Mouse (Mus musculus) regulatory T cell (primary cell): ENCODE measurements around the gene Cdh13.

Experiments used
- in situ Hi-C: fragments of 300-600 bp; cut with MboI, MseI; formaldehyde crosslinking; loops from one replicate; pipeline ENCODE4 v1.15.1; 2025; ENCODE audit warnings: high pct_unique_total_duplicates

Gene Cdh13

DNA sequence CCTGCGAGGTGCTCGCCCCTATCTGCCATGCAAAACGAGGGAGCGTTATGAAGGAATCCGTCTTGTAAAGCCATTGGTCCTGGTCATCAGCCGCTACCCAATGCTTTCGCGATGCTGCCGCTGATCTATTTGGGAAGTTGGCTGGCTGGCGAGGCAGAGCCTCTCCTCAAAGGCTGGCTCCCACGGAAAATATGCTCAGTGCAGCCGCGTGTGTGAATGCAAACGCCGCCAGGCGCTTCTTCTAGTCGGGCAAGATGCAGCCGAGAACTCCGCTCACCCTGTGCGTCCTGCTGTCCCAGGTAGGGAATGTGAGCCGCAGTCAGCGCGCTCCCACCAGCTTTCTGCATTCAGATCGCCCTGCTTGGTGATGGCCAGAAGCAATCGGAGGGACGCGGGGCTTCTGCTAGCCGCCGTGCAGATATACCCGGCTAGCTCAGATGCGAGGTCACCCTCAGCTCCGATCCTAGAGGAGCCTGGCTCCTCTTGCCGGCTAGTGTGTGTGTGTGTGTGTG is at the start of gene Cdh13:
TSS of gene Cdh13 (plus strand) at position 134 of the 512 bp plus-strand sequence.
- in situ Hi-C loops = no loop called here

GRCm38 (mm10) chr8:118235626-118236025 is 47.9 kb upstream of the Cdh13 start:
- in situ Hi-C loops = no loop called here

DNA sequence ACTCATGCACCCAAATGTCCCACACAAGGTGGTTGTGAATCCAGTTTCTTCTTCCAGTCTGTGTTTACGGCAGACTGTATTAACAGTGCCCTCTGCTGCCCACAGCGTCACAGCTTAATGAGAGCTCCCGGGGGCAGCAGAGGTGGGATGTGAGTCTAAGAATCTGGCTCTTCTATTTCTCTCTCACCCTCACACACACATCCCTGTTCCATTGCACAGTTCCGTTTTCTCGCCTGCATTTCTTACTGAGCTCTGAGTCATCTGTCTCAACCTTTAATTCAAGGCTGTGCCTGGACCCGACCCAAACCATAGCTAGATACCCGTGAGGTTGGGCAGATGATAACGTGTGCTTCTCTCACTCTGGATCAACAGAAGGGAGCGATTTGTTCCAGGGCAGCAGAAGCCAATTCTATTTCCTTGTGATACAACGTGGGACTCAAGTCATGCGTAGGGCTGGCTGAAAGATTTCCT is 46.3 kb upstream of the Cdh13 start:
- in situ Hi-C loops = no loop called here

- in situ Hi-C loops = no loop called here
Measured at GRCm38 (mm10) chr8:118238156-118238555, 45.4 kb upstream of the Cdh13 start.

DNA sequence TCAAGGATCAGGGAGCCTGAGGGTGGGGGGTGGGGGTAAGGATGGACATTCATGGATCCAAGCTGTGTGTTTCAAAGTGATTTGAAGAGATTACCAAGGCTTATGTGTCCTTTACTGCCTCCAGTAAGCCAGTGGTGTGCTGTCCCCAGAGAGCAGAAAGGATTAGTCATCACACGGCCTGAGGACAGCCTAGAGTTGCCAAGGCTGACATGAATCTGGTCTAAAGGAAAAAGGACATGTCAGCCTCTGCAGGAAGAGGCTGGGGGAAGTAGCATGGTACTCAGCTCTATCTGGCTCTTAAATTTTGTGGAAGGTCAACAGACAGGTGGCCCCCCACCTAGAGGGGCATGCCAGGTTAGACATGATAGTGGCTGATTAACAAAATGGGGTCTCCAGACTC is 44.3 kb upstream of the Cdh13 start:
- in situ Hi-C loops = no loop called here

- in situ Hi-C loops = no loop called here
Measured at GRCm38 (mm10) chr8:118249319-118249718, 34.2 kb upstream of the Cdh13 start.

DNA sequence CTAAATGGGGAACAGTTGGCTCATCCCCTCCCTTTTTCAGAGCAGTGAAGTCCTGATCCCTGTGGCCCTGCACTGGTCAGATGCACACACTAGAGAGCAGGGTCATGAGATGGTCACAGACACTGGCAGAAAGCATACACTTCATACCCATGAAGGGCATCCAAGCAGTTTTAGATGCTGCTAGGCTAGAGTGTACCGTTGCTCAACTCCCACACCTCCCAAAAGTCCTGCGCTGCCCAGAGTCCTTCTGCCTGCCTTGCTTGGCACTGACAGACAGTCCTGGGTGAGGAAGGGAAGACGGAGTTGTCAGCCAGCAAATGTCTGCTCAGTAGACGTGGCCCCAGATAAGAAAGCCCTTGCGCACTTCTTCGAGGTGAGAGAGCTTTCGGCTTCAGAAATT is 33.6 kb upstream of the Cdh13 start:
- in situ Hi-C loops = no loop called here

- in situ Hi-C loops = no loop called here
Measured at GRCm38 (mm10) chr8:118263117-118263516, 20.4 kb upstream of the Cdh13 start.

DNA sequence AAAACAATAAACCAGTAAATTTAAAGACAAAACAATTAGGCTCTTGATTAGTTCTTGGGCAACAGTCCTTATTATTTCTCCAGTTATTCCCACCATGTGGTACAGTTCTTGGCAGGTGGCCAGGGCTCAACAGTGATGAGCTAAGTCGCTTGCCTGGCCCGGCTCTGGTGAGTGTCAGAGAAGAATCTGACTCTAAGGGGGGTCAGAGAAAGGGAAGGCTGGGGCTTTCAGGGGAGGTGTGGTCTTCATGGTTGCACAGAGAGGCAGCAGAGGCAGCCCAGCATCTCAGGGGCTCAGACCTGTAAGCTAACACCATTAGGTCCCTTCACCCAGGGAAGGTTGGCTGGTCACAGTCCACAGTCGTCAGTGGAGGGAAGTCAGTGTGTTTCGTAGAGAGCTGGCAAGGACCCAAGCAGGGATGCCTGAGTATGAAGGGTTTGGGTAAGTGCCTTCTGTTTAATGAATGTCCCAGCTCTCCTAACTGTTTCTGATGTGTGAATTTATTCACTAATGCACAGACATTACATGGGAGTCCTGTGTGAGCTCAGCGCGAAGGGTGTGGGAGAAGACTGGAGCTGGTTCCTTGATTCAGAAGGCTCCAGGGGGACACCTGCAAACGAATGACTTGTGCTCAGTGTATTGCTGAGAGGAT is 12.7 kb upstream of the Cdh13 start:
- in situ Hi-C loops = no loop called here

GRCm38 (mm10) chr8:118272493-118272892 is 11.0 kb upstream of the Cdh13 start:
- in situ Hi-C loops = no loop called here

- in situ Hi-C loops = no loop called here
Measured at GRCm38 (mm10) chr8:118274243-118274642, 9.3 kb upstream of the Cdh13 start.

GRCm38 (mm10) chr8:118274688-118275087 is 8.8 kb upstream of the Cdh13 start:
- in situ Hi-C loops = no loop called here

GRCm38 (mm10) chr8:118284112-118285029 is 838 bp downstream of the Cdh13 start:
- in situ Hi-C loops = no loop called here

DNA sequence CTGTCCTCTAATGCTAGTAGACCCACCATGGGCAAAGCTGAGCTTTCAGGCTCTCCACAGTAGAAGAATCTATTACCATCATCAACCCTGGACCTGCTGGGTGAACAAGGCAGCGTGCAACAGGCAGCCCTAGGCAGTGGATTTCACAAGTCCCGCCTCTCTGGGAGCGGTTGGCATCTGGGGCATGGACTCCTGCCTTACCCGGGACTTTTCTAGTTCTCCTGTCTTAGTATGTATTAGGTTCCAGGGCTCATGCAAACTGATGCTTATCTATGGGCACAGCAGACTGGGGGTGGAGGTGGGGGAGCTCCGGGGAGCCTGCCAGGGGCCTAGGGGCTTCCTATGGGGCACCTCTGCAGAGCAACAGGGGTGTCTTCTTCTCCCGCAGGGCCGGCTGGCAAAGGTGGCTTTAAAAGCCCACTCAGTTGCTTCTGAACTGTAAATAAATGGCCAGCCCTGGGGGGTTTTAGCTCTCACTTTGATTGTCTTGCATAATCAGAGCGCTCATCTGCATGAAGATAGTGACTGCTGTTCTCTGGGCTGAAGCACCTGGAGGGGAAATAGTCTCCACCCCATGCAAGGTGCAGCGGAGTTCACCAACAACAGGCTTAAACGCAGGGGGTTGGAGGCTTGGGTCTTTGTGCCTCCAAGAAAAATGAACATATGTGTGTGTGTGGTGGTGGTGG is 2.2 kb downstream of the Cdh13 start:
- in situ Hi-C loops = no loop called here

- in situ Hi-C loops = no loop called here
Measured at GRCm38 (mm10) chr8:118286282-118287180, 3.0 kb downstream of the Cdh13 start.

DNA sequence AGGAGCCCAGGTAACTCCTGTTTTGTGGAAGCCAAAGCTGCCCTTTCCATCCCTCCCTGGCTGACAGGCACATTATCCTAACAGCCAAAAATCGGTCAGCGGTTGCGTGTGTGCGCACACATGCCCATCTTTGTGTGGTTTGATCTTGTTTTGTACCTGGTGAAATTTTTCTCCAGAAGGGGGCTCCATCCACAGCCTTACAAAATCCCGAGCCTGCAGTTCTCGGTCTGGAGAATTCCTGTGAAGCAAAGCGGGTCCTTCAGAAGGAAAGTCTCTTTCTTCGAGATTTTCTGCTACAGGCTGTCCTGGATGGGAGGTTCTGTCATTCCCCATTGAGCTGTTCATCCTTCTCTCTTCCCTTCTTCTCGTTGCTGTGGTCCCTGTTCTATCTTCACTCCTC is 4.0 kb downstream of the Cdh13 start:
- in situ Hi-C loops = no loop called here

GRCm38 (mm10) chr8:118288259-118288952 is 4.9 kb downstream of the Cdh13 start:
- in situ Hi-C loops = no loop called here

DNA sequence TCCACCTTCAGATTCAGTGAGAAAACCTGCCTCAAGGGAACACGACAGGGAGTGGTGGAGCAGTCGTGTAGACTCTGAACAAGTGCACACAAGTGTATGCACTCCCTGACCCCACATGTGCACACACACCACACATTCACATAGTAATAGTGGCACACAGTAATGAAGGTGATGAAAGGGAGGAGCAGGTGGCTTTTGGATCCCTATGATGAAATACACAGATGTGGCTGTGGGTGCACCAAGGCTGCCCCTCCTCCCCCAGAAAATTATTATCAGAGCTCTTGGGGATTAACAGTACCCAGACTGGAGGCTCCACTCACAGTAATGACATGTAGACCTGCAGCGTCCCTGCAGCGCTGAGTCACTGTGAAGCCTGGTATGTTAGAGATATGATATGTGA is 5.6 kb downstream of the Cdh13 start:
- in situ Hi-C loops = no loop called here

DNA sequence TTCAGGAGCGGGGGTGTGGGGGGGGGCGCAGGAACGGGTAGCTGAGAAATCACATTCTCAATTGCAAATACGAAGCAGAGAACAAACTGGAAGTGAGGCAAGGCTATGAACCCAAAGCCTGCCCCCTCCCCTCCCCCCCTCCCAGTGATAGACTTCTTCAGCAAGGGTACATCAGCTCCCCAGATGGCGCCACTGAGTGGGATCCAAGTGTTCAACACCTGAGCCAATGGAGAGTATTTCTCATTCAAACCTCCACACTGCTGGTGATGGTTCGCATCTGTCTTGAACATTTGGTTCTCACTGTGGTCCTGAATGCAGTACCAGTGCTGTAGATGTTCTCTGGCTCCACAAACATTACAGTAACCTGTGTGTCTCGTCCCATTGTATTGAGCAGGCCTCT is 6.0 kb downstream of the Cdh13 start:
- in situ Hi-C loops = no loop called here

DNA sequence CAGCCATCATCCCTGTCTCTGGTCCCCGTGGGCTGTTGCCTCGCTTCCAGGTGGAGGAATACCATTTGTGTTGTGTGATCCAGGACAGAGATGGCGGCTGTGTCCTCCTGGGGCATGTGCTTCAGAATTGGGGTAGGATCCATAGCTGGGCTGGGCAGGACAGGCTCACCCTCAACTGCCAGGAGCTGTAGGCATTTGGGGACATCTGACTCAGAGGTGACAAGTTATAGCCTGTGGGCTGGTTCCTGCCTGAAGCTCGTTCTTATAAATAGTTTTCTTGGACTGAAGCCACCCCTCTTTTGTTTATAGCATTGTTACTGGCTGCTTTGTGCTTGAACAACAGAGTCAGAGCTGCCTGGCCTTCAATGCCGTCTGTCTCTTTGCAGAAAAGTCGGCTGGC is 6.7 kb downstream of the Cdh13 start:
- in situ Hi-C loops = no loop called here
